Mouse (Mus musculus): ENCODE data around the gene Ptger3. TPM values are rescaled to one million over a fixed set of nuclear protein-coding genes. Genes with fewer than 3 reads are reported as not detected.

Ptger3 gene
- 5.2 and 5.3 TPM in 2 replicates for polyA plus RNA-seq (2015; fragmentation: Nextera tagmentation; extraction: Ambion mirVana)

- Histone ChIP-seq H3K4me3 (replicated peaks) (peak within 1 kb of the TSS; percentile 57), H3K27ac (no peak within 1 kb of the TSS), H3K4me2 (peak within 1 kb of the TSS; percentile 83), H3K36me3 (no peaks in the 10 kb centered on the region), H3K9me3 (replicated peaks) (no peaks in the 10 kb centered on the region), H3K27me3 (peaks cover 34% of the 10 kb centered on the region), H3K9ac (peak within 1 kb of the TSS; percentile 54), H3K4me1 (replicated peaks) (peaks cover 23% of the 10 kb centered on the region)
- DNase-seq (no peak), ATAC-seq (ENCODE audit: low read depth) (peak; percentile 68)
- 1% methylated on average over 84 of the region's 84 CpGs for WGBS (ENCODE audit: insufficient replicate concordance)
Measured at GRCm38 (mm10) chr3:157566725-157567565, at the start of gene Ptger3. Ptger3 (plus strand) TSS chr3:157566892.

GRCm38 (mm10) chr3:157517992-157518391, 48.7 kb upstream of the Ptger3 start:
- ATAC-seq (ENCODE audit: low read depth) (peak; percentile 60), DNase-seq (no peak)
- Histone ChIP-seq H3K4me1 (replicated peaks) (peaks cover 8% of the 10 kb centered on the region), H3K9ac (no peak overlapping the region), H3K36me3 (no peaks in the 10 kb centered on the region), H3K27me3 (no peaks in the 10 kb centered on the region), H3K9me3 (replicated peaks) (no peaks in the 10 kb centered on the region), H3K4me2 (no peak overlapping the region), H3K27ac (no peak overlapping the region), H3K4me3 (replicated peaks) (no peak overlapping the region)
- WGBS (ENCODE audit: insufficient replicate concordance): 23% methylated on average over 2 of the region's 2 CpGs

DNA sequence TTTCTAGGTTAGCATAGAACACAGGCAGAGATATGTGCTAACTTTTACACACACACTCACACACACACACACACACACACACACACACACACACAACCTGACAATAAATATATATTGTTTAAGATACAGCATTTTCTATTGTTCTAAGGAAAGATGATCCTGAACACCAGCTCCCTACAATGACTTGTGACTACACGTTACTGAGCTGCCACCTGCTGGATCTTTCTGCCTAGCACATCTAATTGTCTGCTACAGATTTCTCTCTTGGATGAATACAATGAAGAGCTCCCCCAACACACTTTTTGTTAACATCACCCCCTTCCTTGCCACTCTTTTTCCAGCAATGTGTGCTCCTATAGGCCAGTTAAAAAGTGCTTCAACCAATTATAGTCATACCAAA, 46.3 kb upstream of the Ptger3 start:
- Histone ChIP-seq H3K4me3 (replicated peaks) (no peak overlapping the region), H3K4me2 (no peak overlapping the region), H3K9me3 (replicated peaks) (no peaks in the 10 kb centered on the region), H3K27ac (no peak overlapping the region), H3K36me3 (no peaks in the 10 kb centered on the region), H3K4me1 (replicated peaks) (peaks cover 8% of the 10 kb centered on the region), H3K27me3 (peaks cover 5% of the 10 kb centered on the region; the same call in 1 of the 2 replicates), H3K9ac (no peak overlapping the region)
- DNase-seq (no peak), ATAC-seq (ENCODE audit: low read depth) (no peak)
- WGBS (ENCODE audit: insufficient replicate concordance): 3% methylated on average over 1 of the region's 1 CpGs

DNA sequence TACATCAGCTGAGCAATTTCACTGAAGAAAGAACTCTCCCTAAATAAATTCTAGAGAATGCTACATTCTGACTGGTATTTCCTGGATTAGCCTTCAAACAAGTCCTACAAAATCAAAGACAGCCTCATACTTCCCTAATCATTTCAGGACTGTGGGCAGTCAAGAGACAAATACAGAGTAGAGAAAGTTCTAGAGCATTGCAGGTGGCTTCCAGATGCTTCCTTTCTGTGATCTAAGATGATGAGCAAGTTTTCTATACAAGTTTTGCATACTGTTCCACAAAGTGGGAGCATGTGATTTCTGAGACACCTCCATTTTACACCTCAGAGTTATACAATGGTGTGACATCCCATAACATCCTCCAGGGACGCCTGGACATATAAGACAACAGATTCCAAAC, 42.9 kb upstream of the Ptger3 start:
- H3K36me3 ChIP-seq: no peaks in the 10 kb centered on the region
- no peak overlapping the region for H3K4me3 ChIP-seq (replicated peaks)
- H3K4me1 ChIP-seq (replicated peaks): no peaks in the 10 kb centered on the region
- no peak overlapping the region for H3K9ac ChIP-seq
- no peak for ATAC-seq (ENCODE audit: low read depth)
- no peak overlapping the region for H3K4me2 ChIP-seq
- DNase-seq: no peak
- peaks cover 25% of the 10 kb centered on the region for H3K27me3 ChIP-seq
- H3K9me3 ChIP-seq (replicated peaks): no peaks in the 10 kb centered on the region
- H3K27ac ChIP-seq: no peak overlapping the region
- WGBS (ENCODE audit: insufficient replicate concordance): 23% methylated on average over 1 of the region's 1 CpGs

GRCm38 (mm10) chr3:157531585-157531984, 35.1 kb upstream of the Ptger3 start:
- Histone ChIP-seq H3K27me3 (peaks cover 54% of the 10 kb centered on the region), H3K9ac (no peak overlapping the region), H3K4me2 (no peak overlapping the region), H3K9me3 (replicated peaks) (no peaks in the 10 kb centered on the region; the same call in 1 of the 2 replicates), H3K4me3 (replicated peaks) (no peak overlapping the region), H3K36me3 (peaks cover 3% of the 10 kb centered on the region; the same call in 1 of the 2 replicates), H3K4me1 (replicated peaks) (peaks cover 11% of the 10 kb centered on the region), H3K27ac (no peak overlapping the region)
- ATAC-seq (ENCODE audit: low read depth) (no peak), DNase-seq (no peak)
- 60% methylated on average over 2 of the region's 2 CpGs for WGBS (ENCODE audit: insufficient replicate concordance)

GRCm38 (mm10) chr3:157533964-157534785, 32.5 kb upstream of the Ptger3 start, which contains the start of gene Zranb2:
Zranb2 (plus strand) TSS chr3:157534160.
- Histone ChIP-seq H3K4me3 (replicated peaks) (peak within 1 kb of the TSS; percentile 87), H3K36me3 (peaks cover 19% of the 10 kb centered on the region), H3K4me2 (peak within 1 kb of the TSS; percentile 66), H3K27ac (peak within 1 kb of the TSS; percentile 93), H3K9me3 (replicated peaks) (no peaks in the 10 kb centered on the region; the same call in 1 of the 2 replicates), H3K4me1 (replicated peaks) (peaks cover 16% of the 10 kb centered on the region), H3K27me3 (peaks cover 38% of the 10 kb centered on the region), H3K9ac (peak within 1 kb of the TSS; percentile 92)
- DNase-seq (peak; percentile 87), ATAC-seq (ENCODE audit: low read depth) (peak; percentile 89)
- under 1% methylated on average over 84 of the region's 91 CpGs for WGBS (ENCODE audit: insufficient replicate concordance)

DNA sequence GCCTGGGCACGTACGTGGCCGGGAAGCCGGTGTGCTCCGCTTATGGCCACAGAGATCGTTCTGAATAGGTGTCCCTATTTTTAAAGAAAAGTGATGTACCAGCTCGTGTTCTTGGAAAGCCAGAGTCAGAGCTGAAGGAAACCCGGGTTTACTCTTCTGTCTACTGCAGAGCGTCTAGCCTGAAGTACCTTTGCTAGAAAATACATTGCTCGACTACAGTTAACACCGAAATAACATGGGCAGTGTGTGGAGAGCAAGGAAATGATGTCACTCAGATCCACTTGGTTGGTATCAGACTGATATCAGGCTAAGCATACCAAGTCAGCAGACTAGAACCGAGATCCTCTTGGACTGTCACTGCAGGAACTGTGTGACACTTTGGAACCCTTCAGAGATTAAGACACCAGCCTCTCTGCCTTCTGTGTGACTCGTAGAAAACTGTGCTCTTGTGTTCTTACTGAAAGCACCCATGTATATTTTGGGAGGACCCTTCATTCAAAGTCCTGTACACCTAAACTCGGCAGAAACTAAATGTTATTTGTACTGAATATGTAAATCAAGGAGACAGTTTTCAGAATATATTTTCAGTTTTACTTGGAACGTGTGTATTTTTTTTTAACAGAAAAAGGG, 31.8 kb upstream of the Ptger3 start:
- H3K4me2 ChIP-seq: peak overlapping the region; percentile 66
- ATAC-seq (ENCODE audit: low read depth) (peak; percentile 77), DNase-seq (peak; percentile 33)

DNA sequence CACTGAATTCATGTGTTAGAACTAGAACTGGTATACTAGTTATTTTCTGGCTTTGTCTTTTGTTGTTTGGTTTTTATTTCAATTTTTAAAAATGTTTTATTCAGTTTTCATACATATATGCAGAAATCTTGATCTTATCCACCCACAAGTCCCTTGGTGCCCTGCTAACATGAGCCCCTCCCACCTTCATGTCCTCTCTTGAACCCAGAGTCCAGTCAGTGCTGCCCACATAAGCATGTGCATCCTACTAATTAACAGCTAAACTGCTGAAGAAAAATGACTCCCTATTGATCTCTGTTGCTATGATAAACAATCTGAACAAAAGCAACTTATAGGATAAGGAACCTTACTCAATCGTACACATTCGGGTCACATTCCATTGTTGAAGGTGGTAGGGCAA, 17.4 kb upstream of the Ptger3 start:
- no peaks in the 10 kb centered on the region for H3K9me3 ChIP-seq (replicated peaks)
- H3K4me3 ChIP-seq (replicated peaks): no peak overlapping the region
- H3K4me2 ChIP-seq: no peak overlapping the region
- peaks cover 49% of the 10 kb centered on the region for H3K36me3 ChIP-seq
- no peaks in the 10 kb centered on the region for H3K4me1 ChIP-seq (replicated peaks)
- H3K27ac ChIP-seq: no peak overlapping the region
- H3K27me3 ChIP-seq: no peaks in the 10 kb centered on the region
- no peak for ATAC-seq (ENCODE audit: low read depth)
- WGBS (ENCODE audit: insufficient replicate concordance): 78% methylated on average over 2 of the region's 2 CpGs
- DNase-seq: no peak
- no peak overlapping the region for H3K9ac ChIP-seq

More for the DNA sequence above, 31.8 kb upstream of the Ptger3 start:
- peak overlapping the region; percentile 92 for H3K9ac ChIP-seq
- H3K4me1 ChIP-seq (replicated peaks): peaks cover 16% of the 10 kb centered on the region
- H3K4me3 ChIP-seq (replicated peaks): peak overlapping the region; percentile 87
- H3K9me3 ChIP-seq (replicated peaks): no peaks in the 10 kb centered on the region; the same call in 1 of the 2 replicates
- peaks cover 26% of the 10 kb centered on the region for H3K36me3 ChIP-seq
- H3K27ac ChIP-seq: peak overlapping the region; percentile 93
- WGBS (ENCODE audit: insufficient replicate concordance): 2% methylated on average over 15 of the region's 15 CpGs
- H3K27me3 ChIP-seq: peaks cover 30% of the 10 kb centered on the region

DNA sequence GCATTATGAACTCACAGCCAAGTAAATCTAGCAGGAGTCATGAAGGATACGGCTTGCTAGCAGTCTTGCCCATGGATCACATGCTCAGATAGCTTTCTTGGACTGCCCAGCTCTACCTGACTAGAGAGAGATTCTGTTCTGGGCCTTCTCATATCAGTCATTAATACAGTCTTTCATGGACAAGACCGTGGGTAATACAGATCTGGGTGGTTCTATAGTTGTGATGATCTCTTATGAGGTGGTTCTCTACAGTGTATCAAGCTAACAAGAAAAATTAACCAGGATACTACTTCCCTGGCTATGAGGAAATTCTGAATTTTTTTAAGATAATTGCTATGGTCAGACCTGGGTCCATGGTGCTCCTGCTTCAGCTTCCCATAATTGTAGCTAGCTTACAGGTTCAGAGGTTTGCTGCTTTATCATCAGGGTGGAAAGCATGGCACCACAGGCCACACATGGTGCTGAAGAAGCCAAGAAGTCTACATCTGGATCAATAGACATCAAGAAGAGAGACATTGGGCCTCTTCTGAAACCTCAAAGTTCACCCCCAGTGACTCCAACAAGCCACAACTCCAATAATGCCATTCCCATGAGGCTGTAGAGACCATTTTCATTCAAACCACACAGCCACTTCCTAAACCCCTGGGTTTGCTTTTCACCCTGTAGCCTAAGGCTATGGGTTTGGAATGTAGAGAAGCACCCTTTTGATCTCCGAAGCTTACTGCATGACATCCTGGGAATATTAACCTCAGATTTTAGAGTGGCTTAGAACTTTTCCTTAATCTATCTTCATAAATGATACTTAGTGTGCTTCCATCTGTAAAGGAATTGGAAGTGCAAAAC, 16.7 kb upstream of the Ptger3 start:
- H3K4me3 ChIP-seq (replicated peaks): no peak overlapping the region
- WGBS (ENCODE audit: insufficient replicate concordance): 82% methylated on average over 3 of the region's 3 CpGs
- no peak overlapping the region for H3K27ac ChIP-seq
- no peaks in the 10 kb centered on the region for H3K27me3 ChIP-seq
- DNase-seq (no peak), ATAC-seq (ENCODE audit: low read depth) (peak; percentile 31; the same call in 1 of the 2 replicates)
- H3K36me3 ChIP-seq: peaks cover 44% of the 10 kb centered on the region
- H3K4me1 ChIP-seq (replicated peaks): no peaks in the 10 kb centered on the region
- H3K9me3 ChIP-seq (replicated peaks): no peaks in the 10 kb centered on the region
- no peak overlapping the region for H3K9ac ChIP-seq
- no peak overlapping the region for H3K4me2 ChIP-seq

GRCm38 (mm10) chr3:157565196-157565595, 1.5 kb upstream of the Ptger3 start:
- no peaks in the 10 kb centered on the region for H3K9me3 ChIP-seq (replicated peaks)
- H3K36me3 ChIP-seq: no peaks in the 10 kb centered on the region
- H3K27me3 ChIP-seq: peaks cover 34% of the 10 kb centered on the region
- no peak overlapping the region for H3K9ac ChIP-seq
- H3K4me1 ChIP-seq (replicated peaks): peaks cover 17% of the 10 kb centered on the region
- DNase-seq (no peak), ATAC-seq (ENCODE audit: low read depth) (no peak)
- WGBS (ENCODE audit: insufficient replicate concordance): 4% methylated on average over 2 of the region's 2 CpGs
- H3K4me3 ChIP-seq (replicated peaks): no peak overlapping the region
- no peak overlapping the region for H3K4me2 ChIP-seq
- no peak overlapping the region for H3K27ac ChIP-seq
